Mouse (Mus musculus): ENCODE measurements around the gene Eno2.

GRCm38 (mm10) chr6:124753861-124754260, 15.6 kb downstream of the Eno2 start:
- TF ChIP-seq GATA1 (IDR thresholded peaks at IDR 0.05; ENCODE audit: borderline replicate concordance, low read length): no peak
- TF ChIP-seq FLI1 (IDR thresholded peaks at IDR 0.05; ENCODE audit: low read length): no peak
